Mouse (Mus musculus) right cerebral cortex, postnatal 25 days (tissue): ENCODE results near the gene Olfr1427.
"Not testable (repeated sequence)": the region's sequence is repeated elsewhere in the genome, so short reads cannot be mapped to it uniquely, and the experiment has no call there.

ENCODE experiments used
- DNase-seq: peaks from one replicate; pipeline ENCODE4 v3.0.0; 2022

Olfr1427 gene

DNA sequence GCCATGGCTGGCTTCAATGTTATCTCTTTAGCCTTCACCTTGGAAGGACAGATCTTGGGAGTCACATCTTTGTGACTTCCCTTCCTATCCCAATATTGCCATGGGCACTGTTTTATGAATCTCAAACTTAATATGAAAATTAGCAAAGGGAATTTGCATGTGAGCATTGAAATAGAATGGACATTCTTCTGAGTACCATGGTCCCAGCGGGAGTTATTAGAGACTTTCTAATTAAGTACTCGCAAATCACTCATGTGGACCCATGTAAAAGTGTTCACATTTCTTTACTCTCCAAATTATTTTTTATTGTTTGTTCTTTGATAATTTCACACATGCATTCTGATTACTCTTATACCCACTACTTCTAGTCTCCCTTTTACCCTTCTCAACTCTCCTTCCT, at the start of gene Olfr1427:
TSS of gene Olfr1427 (minus strand) at position 101 of the 400 bp plus-strand sequence.
- no peak for DNase-seq

DNA sequence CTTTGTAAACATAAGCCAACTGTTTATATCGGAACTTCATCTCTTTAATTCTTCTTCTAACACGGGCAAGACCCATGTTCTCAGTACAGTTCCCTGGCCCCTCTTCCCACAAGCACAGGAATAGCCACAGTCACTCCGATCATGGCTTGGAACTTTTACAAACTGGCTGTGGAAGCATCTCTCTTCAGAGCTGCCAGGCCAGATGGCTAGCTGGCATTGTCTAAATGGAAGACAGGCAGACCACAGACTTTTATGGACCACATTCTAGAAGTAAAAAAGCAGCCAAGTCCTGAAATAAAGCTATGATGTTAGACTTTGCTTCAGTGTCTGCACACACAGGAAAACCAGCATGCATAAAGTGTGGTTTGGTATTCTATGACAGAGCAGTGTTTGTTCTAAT, 42.3 kb upstream of the Olfr1427 start:
- DNase-seq = no peak

DNA sequence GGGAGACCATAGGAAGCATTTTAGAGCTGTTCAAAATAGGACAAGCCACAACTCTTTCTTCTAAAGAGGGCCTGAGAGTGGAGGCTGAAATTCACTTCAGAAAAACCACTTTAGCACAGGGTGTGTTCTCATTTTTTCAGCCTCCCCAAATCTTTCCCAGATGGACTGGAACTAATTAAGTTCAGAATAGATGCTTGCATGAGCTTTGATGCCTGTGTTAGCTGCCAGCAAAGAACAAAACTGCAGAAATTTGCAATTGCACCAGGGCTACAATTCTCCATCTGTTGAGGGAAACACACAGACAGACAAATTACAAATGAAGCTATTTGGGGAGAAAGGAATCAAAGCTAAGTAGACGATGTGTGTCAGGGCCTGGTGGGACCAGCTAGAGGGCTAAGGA, 40.2 kb upstream of the Olfr1427 start:
- DNase-seq = peak; percentile 40

DNA sequence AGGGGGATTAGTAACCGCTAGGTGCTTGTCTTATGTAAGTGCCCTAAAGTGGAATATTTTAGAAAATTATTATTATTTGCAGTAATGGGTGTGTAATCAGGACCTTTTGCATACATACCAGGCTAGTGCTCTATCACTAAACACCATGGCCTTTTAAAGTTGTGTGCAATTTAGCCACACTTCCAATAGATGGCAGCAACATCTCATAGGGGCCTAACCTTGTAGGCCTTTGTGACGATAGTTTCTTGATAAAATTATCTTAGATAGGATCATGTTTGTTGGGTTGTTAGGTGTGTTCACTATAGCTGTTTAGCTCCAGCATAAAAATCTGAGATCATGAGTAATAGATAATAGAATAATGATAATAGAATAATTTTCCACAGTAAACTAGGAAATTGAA, 31.2 kb upstream of the Olfr1427 start:
- no peak for DNase-seq

DNA sequence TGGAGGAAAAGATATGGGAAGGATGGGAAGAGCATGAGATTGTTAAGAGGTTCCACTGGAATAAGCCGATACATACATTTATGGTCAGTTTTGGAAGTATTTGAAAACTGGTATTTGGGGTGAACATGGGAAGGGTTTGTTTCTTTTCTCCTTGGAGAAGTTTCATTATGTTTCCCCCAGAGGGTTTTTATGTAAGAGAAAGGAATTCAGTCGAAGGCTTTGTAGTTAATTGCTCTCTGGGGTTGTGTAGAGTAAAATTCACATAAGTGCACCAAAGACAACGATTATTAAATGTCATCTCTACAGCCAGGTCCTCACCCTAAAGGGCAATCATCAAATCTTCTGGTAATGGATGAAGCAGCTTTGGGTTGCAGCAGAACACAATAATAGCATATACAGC, 20.0 kb upstream of the Olfr1427 start, which contains the start of gene Olfr76:
TSS of gene Olfr76 (minus strand) at position 101 of the 400 bp plus-strand sequence.
- no peak for DNase-seq

DNA sequence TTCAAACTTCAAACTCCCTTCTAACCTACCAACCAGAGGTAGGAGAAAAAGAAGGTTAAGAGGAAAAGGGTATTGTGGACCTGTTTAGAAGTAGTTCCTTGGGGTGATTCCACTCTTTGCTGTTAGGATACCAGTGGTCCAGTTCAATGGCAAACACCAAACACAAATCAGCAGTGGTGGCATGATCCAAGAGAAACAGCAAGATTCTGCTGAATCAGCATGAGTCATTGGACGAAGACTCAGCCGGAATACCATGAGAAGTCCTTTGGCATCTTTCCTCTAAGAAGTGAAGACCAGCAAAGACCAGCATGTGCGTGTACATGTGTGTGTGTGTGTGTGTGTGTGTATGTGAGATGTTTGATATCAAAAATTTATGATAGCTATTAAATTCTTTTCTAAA, 13.3 kb upstream of the Olfr1427 start:
- DNase-seq = no peak

DNA sequence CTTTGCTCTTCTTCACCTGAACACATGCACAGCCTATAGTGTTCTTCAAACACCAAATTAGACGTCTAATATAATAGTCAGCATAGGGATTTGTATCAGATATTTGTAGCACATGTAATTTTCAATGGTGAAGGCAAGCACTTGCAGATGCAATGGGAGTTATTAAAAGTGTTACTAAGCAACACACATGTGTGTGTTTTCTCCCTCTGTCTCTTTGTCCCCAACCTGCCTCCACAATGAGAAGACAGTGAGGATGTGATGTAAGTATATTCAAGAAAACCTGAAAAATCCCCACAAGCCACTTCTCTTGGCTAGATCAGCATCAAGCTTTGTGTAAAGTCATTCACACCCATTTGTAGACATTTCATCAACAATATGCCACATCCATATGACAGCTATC, 12.7 kb upstream of the Olfr1427 start, which contains the start of gene Olfr1428:
TSS of gene Olfr1428 (minus strand) at position 101 of the 400 bp plus-strand sequence.
- no peak for DNase-seq

DNA sequence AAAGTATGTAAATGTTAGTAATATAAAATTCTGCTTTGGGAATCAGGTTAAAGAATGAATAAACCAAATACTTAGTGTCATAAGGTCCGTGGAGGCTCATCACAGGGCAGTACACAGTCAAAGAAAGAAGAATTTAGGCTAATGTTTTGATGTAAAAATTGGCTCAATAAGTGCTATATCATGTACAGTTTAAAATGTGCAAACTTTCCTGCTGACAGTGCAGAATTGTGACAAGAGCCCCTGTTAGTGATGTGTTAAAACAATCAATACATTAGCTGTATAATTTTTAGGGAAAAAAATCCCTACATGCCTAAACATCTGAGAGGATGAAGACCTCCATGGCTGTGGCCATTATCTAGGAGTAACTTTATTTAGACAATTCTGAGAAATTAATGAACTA, 10.7 kb upstream of the Olfr1427 start:
- no peak for DNase-seq

DNA sequence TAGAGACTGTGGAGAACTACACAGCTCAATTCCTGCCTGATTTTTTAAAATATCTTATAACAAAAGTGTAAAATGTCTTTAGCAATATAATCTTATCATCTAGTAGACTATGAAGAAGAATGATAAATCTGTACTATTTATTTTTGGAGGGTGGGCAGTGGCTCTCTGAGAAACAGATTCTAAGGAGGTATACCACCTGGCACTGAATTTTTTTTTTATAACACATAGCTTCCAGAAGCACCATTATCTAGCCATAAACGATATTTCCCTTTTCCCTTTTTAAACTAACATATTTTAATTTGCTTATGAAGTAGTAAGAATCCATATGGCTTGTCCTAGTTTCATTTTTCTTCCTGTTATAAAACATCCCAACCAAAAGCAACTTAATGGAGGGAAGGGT, 1.4 kb upstream of the Olfr1427 start:
- DNase-seq = no peak

DNA sequence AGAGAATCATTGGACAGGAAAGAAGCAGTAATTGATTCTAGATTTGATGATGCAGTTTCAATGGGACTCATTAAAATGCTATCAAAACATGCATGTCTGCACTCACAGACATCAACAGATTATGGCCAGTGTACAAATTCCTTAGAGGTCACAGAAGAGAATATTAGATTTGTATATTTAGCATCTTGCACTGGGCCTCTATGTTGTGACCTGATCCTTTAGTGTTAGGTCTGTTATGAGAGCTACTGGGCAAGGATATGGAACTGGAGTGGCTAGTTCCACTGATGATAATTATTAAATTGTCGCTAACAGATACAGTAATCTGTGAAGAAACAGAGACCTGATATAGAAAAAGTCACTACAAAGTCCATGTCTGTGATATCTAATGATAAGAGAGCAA, 11.2 kb downstream of the Olfr1427 start, which contains the start of gene Olfr1426:
TSS of gene Olfr1426 (minus strand) at position 101 of the 400 bp plus-strand sequence.
- DNase-seq = no peak

DNA sequence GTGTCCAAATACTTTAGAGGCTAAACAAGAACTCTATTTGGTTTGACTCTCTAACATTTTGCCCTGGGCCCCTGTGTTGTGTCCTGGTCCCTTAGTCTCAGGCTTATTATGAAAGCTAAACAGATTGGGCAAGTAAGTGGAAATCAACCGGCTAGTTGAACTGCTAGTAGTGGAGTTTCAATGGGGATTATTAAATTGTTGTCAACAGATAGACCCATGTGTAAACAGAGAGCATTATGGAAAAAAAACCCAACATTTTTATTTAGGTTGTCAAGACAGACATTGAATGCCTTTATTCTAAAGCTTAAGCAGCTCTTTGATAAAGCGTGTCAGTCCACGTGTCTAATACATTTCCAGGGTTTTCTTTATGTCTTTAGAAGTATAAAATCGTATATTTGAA, 25.5 kb downstream of the Olfr1427 start, which contains the start of gene Olfr1425:
TSS of gene Olfr1425 (minus strand) at position 101 of the 400 bp plus-strand sequence.
- not testable (repeated sequence) for DNase-seq

DNA sequence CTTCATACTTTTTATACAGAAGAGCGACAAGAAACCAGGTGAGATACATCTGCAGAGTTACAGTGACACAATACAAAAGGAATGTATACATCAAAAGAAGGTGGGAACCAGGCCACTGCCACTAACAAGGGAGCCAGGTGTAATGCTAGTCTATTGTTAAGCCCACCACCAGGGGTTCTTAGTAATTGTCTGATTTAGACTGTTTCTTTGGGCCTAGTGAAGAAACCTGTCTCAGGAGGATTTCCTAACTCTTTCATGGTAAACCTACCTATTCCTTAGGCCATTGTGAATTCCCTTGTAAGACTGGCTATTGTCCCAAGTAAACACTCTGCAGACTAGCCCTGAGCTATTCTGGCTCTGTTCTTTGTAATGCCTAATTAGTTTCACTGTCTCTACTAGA, 33.6 kb downstream of the Olfr1427 start:
- not testable (repeated sequence) for DNase-seq

DNA sequence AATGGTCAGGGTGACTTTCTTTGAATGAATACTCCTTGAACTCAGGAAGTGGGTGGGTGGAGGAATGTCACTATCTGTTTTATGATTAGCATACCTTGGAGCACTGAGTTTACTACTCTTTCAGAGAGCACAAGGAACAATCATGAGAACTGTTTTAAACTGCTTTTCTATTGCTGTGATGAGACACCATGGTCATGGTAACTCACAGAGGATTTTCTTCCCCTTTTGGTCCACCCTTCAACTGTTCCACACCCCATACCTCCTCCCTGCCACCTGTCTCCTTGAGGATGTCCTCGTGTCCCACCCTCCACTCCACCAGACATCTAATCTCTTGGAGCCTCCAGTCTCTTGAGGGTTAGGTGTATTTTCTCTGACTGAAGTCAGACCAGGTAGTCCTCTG, 35.3 kb downstream of the Olfr1427 start:
- DNase-seq = not testable (repeated sequence)

DNA sequence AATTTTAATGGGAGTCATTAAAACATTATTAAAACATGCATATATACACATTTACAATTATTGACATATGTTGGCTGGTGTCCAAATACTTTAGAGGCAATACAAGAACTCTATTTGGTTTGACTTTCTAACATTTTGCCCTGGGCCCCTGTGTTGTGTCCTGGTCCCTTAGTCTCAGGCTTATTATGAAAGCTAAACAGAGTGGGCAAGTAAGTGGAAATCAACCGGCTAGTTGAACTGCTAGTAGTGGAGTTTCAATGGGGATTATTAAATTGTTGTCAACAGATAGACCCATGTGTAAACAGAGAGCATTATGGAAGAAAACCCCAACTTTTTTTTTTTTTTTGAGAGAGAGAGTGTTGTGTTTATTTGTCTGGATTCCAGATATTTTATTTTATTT, 40.6 kb downstream of the Olfr1427 start, which contains the start of gene Olfr1424:
TSS of gene Olfr1424 (minus strand) at position 101 of the 400 bp plus-strand sequence.
- DNase-seq = not testable (repeated sequence)
